Mouse (Mus musculus) mature B cell (primary cell): Measurements from ENCODE around the gene BC035947.
"Not testable (repeated sequence)": the region's sequence is repeated elsewhere in the genome, so short reads cannot be mapped to it uniquely, and the experiment has no call there.

Experiments
- in situ Hi-C: fragments of 300-500 bp; cut with MboI; formaldehyde crosslinking; loops from 2 replicates; pipeline ENCODE4 v1.14.3; 2019

BC035947 gene

GRCm38 (mm10) chr1:78502527-78502926, 9.4 kb downstream of the BC035947 start:
- in situ Hi-C loops, result no loop called here

GRCm38 (mm10) chr1:78501856-78502255, 10.1 kb downstream of the BC035947 start:
- in situ Hi-C loops, result not testable (repeated sequence)

GRCm38 (mm10) chr1:78501036-78501435, 10.9 kb downstream of the BC035947 start:
- in situ Hi-C loops, result no loop called here

- in situ Hi-C loops, result no loop called here
Measured at GRCm38 (mm10) chr1:78490143-78490542, 21.8 kb downstream of the BC035947 start.

GRCm38 (mm10) chr1:78488752-78489492, 23.0 kb downstream of the BC035947 start, which contains the start of gene Farsb:
Farsb (minus strand) TSS chr1:78488897.
- in situ Hi-C loops, result no loop called here

- in situ Hi-C loops, result no loop called here
Measured at GRCm38 (mm10) chr1:78488427-78488751, 23.6 kb downstream of the BC035947 start.

- in situ Hi-C loops, result no loop called here
Measured at GRCm38 (mm10) chr1:78484361-78484760, 27.6 kb downstream of the BC035947 start.

- in situ Hi-C loops, result no loop called here
Measured at GRCm38 (mm10) chr1:78483430-78483829, 28.5 kb downstream of the BC035947 start.

GRCm38 (mm10) chr1:78472441-78472840, 39.5 kb downstream of the BC035947 start:
- in situ Hi-C loops, result no loop called here

GRCm38 (mm10) chr1:78454659-78455058, 57.3 kb downstream of the BC035947 start:
- in situ Hi-C loops, result no loop called here

GRCm38 (mm10) chr1:78453886-78454285, 58.1 kb downstream of the BC035947 start:
- in situ Hi-C loops, result no loop called here

- in situ Hi-C loops, result no loop called here
Measured at GRCm38 (mm10) chr1:78452544-78452943, 59.4 kb downstream of the BC035947 start.

- in situ Hi-C loops, result no loop called here
Measured at GRCm38 (mm10) chr1:78451070-78451854, 60.7 kb downstream of the BC035947 start.

GRCm38 (mm10) chr1:78448091-78448490, 63.9 kb downstream of the BC035947 start:
- in situ Hi-C loops, result no loop called here
